Mouse (Mus musculus) thymus, adult 2 months (tissue): ENCODE results near the gene Mrpl45.

ENCODE experiments used
- CTCF ChIP-seq: fragments of 200-500 bp; IDR thresholded peaks from 2 replicates; pipeline ENCODE4 v1.5.1; 2012; ENCODE audit warnings: mild to moderate bottlenecking, control low read depth, low read length, moderate library complexity, borderline replicate concordance; ENCODE audit not compliant: control insufficient read depth, poor library complexity, insufficient read depth; ENCODE audit errors: extremely low read depth
- POLR2A ChIP-seq: fragments of 200-500 bp; IDR thresholded peaks from 2 replicates; pipeline ENCODE4 v1.6.1; 2012; ENCODE audit warnings: mild to moderate bottlenecking, low read length, control low read depth, moderate library complexity; ENCODE audit not compliant: control insufficient read depth, poor library complexity, insufficient read depth; ENCODE audit errors: extremely low read depth

GRCm38 (mm10) chr11:97301406-97301805, 14.1 kb upstream of the Mrpl45 start:
- no peak for TF ChIP-seq CTCF
- TF ChIP-seq POLR2A, result no peak
